8 mouse cellular contexts compared by ENCODE assay signal in genomic region chrX:7428621-7429523, GRCm38 (mm10). TPM values are rescaled to one million over a fixed set of nuclear protein-coding genes. Genes with fewer than 3 reads are reported as not detected.
DNase-seq lines count a peak whose midpoint lies in the region; ATAC-seq lines count a peak whose summit lies in the region.
"Had no signal": no experiment of that assay in that cellular context is flagged by ENCODE, and none has a peak within 500 bp of the region (broad histone marks: within the 10 kb centered on the region; RNA-seq: fewer than 3 reads in every experiment).

No protein-coding gene starts in this region.

- no peak overlapping the region for H3K9ac ChIP-seq in forebrain, embryonic 14.5 days (ENCODE audit: low read length)
- no peak overlapping the region for H3K9ac ChIP-seq in hindbrain, embryonic 14.5 days
- no peak overlapping the region for H3K9ac ChIP-seq in limb, embryonic 15.5 days
- H3K9ac ChIP-seq: embryonic facial prominence, embryonic 12.5 days had no signal

- H3K36me3 ChIP-seq in forebrain, embryonic 14.5 days (ENCODE audit: control insufficient read depth, insufficient read depth, low read length) = no peaks in the 10 kb centered on the region
- no peaks in the 10 kb centered on the region for H3K36me3 ChIP-seq in hindbrain, embryonic 14.5 days (replicated peaks; ENCODE audit: control insufficient read depth, insufficient read depth)
- H3K36me3 ChIP-seq in limb, embryonic 15.5 days = no peaks in the 10 kb centered on the region
- H3K36me3 ChIP-seq: embryonic facial prominence, embryonic 12.5 days had no signal

- peak overlapping the region; percentile 30; the same call in 1 of the 2 replicates for H3K27ac ChIP-seq in forebrain, embryonic 14.5 days (ENCODE audit: low read depth, low read length)
- no peak overlapping the region for H3K27ac ChIP-seq in hindbrain, embryonic 14.5 days
- no peak overlapping the region; the same call in 1 of the 2 replicates for H3K27ac ChIP-seq in limb, embryonic 15.5 days
- H3K27ac ChIP-seq: embryonic facial prominence, embryonic 12.5 days had no signal

- H3K4me3 ChIP-seq in forebrain, embryonic 14.5 days (ENCODE audit: low read depth, low read length) = no peak overlapping the region
- H3K4me3 ChIP-seq in hindbrain, embryonic 14.5 days (replicated peaks; ENCODE audit: low read length) = no peak overlapping the region
- no peak overlapping the region for H3K4me3 ChIP-seq in limb, embryonic 15.5 days
- H3K4me3 ChIP-seq: embryonic facial prominence, embryonic 12.5 days had no signal

- H3K9me3 ChIP-seq in forebrain, embryonic 14.5 days (replicated peaks; ENCODE audit: control insufficient read depth, low read length) = no peaks in the 10 kb centered on the region
- H3K9me3 ChIP-seq in hindbrain, embryonic 14.5 days (ENCODE audit: control insufficient read depth, low read length) = no peaks in the 10 kb centered on the region
- H3K9me3 ChIP-seq in limb, embryonic 15.5 days = no peaks in the 10 kb centered on the region
- H3K9me3 ChIP-seq: embryonic facial prominence, embryonic 12.5 days had no signal

- peak overlapping the region; percentile 5; the same call in 1 of the 2 replicates for H3K4me2 ChIP-seq in forebrain, embryonic 14.5 days (ENCODE audit: low read length)
- peak overlapping the region; percentile 22; the same call in 1 of the 2 replicates for H3K4me2 ChIP-seq in hindbrain, embryonic 14.5 days (replicated peaks)
- H3K4me2 ChIP-seq in limb, embryonic 15.5 days = no peak overlapping the region
- H3K4me2 ChIP-seq: embryonic facial prominence, embryonic 12.5 days had no signal

- ATAC-seq in forebrain, embryonic 14.5 days = peak; percentile 95
- ATAC-seq in hindbrain, embryonic 14.5 days (ENCODE audit: low FRiP score) = peak; percentile 84
- peak; percentile 61; the same call in 1 of the 2 replicates for ATAC-seq in limb, embryonic 15.5 days (ENCODE audit: insufficient number of reproducible peaks, low FRiP score, low TSS enrichment, low read depth)
- ATAC-seq in cerebellum, adult (ENCODE audit: insufficient number of reproducible peaks, low FRiP score, low TSS enrichment) = no peak

- WGBS in forebrain, embryonic 14.5 days = 33% methylated on average over 20 of the region's 20 CpGs
- WGBS in hindbrain, embryonic 14.5 days = 45% methylated on average over 20 of the region's 20 CpGs
- WGBS in limb, embryonic 15.5 days = 50% methylated on average over 20 of the region's 20 CpGs

- H3K4me1 ChIP-seq in forebrain, embryonic 14.5 days (ENCODE audit: control insufficient read depth, insufficient read depth, low read length) = peaks cover 6% of the 10 kb centered on the region; the same call in 1 of the 2 replicates
- H3K4me1 ChIP-seq in hindbrain, embryonic 14.5 days (replicated peaks; ENCODE audit: control insufficient read depth, insufficient read depth, low read length) = no peaks in the 10 kb centered on the region
- H3K4me1 ChIP-seq in limb, embryonic 15.5 days = no peaks in the 10 kb centered on the region

- no peaks in the 10 kb centered on the region for H3K27me3 ChIP-seq in forebrain, embryonic 14.5 days (replicated peaks; ENCODE audit: control insufficient read depth, insufficient read depth, low read length)
- 0 out of 2 replicates have a peak, but pooled peaks cover 4% of the 10 kb centered on the region for H3K27me3 ChIP-seq in hindbrain, embryonic 14.5 days (ENCODE audit: control insufficient read depth, insufficient read depth, low read length)
- no peaks in the 10 kb centered on the region for H3K27me3 ChIP-seq in limb, embryonic 15.5 days
- H3K27me3 ChIP-seq: embryonic facial prominence, embryonic 12.5 days had no signal

- DNase-seq in CD4-positive, CD25-positive, alpha-beta regulatory T cell, adult 2 months (ENCODE audit: low read depth, low spot score) = peak; percentile 27
- peak; percentile 86 for DNase-seq in Muller cell, postnatal 12 days (ENCODE audit: inconsistent ontology term)
- DNase-seq in forebrain, embryonic 14.5 days (ENCODE audit: low spot score) = peak; percentile 87
- peak; percentile 72 for DNase-seq in hindbrain, embryonic 14.5 days (ENCODE audit: low spot score)
- peak; percentile 9 for DNase-seq in retina, embryonic 14.5 days (ENCODE audit: low spot score)

RNA-seq across cellular contexts. Expression of gene Usp27x, which starts 53.2 kb away (rescaled TPM):
- polyA plus RNA-seq in forebrain, embryonic 14.5 days (2014; fragmentation: Nextera tagmentation; extraction: Ambion mirVana) = 0.75 TPM in 2 replicates
- 0.95 and 1.0 TPM in 2 replicates for polyA plus RNA-seq in hindbrain, embryonic 14.5 days (2014; fragmentation: Nextera tagmentation; extraction: Ambion mirVana)
- polyA plus RNA-seq in limb, embryonic 15.5 days (2015; fragmentation: Nextera tagmentation; extraction: Ambion mirVana) = 0.60 and 1.1 TPM in 2 replicates

Comparison
In these comparisons a context has a peak if more than half of its experiments do, and no peak if none do; other contexts are left out.
1. DNase-seq: peak in every context shown above with its lines; median percentile 87 in forebrain, embryonic 14.5 days; 86 in Muller cell, postnatal 12 days; 72 in hindbrain, embryonic 14.5 days; 27 in CD4-positive, CD25-positive, alpha-beta regulatory T cell, adult 2 months; 9 in retina, embryonic 14.5 days.